Mouse (Mus musculus) heart, embryonic 14.5 days (tissue): Measurements from ENCODE around the gene Clip4. TPM values are rescaled to one million over a fixed set of nuclear protein-coding genes. Genes with fewer than 3 reads are reported as not detected.

Experiments used
- polyA plus RNA-seq: library from polyadenylated mRNA; unstranded; fragments of >200 nt; fragmentation: Nextera tagmentation; extraction: Ambion mirVana; gene quantifications from 2 replicates; pipeline ENCODE4 v1.2.1, GENCODE M21; 2014

Gene Clip4
- polyA plus RNA-seq, 1 experiment from 2014 or later: 45.3 TPM

Other genes with a start within 250 kb of the Clip4 start
- gene Ndc80, start 241.6 kb upstream of the Clip4 start, polyA plus RNA-seq: 31.7 and 35.2 TPM in 2 replicates
- 0.55 and 0.62 TPM in 2 replicates for gene Spdya, start 216.4 kb upstream of the Clip4 start, polyA plus RNA-seq
- 39.7 and 40.0 TPM in 2 replicates for gene Wdr43, start 152.6 kb upstream of the Clip4 start, polyA plus RNA-seq
- gene Togaram2, start 95.2 kb upstream of the Clip4 start, polyA plus RNA-seq: 2.5 and 2.8 TPM in 2 replicates
- not detected in 2 replicates for gene Pcare, start 15.6 kb upstream of the Clip4 start, polyA plus RNA-seq